Mouse (Mus musculus) v-Abl transformed pro-B cells (cell line): ENCODE measurements around the gene Cap2.

Experiments used
- in situ Hi-C, 2 experiments: fragments of 400-800 bp; cut with MboI; formaldehyde crosslinking; loops; one replicate each; pipeline ENCODE4 v1.15.1; 2025; ENCODE audit not compliant: unreplicated experiment in 2 of 2

Gene Cap2

DNA sequence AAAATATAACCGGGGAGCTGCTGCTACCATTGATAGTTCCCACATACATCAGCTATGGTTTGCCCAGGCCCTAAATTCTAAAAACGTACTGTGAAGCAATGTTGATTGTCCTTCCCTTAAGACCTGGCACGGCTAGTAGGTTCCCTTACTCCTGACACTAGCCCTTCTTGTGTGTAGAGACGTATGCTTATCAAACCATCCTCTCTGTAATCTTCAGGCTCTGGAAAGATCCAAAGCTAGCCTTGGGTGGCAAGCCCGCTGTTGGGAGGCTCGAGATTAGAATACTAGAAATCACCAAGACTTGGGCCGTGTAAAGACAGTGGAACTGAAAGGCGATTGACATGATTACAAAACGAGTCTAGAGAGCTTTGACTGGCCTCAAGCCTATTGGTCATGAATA lies 168.9 kb downstream of the Cap2 start:
- in situ Hi-C loops = loop anchor here (10.0 to 25.0 kb wide), 2 partner anchors 54 to 367 kb away; partner anchors contain the start of genes Kdm1b (in 2 of the 2), Tpmt (in 2 of the 2) and Nup153 (in 1 of the 2)

GRCm38 (mm10) chr13:46674601-46675000 lies 173.0 kb downstream of the Cap2 start:
- in situ Hi-C loops = loop anchor here (10.0 to 25.0 kb wide), 2 partner anchors 50 to 363 kb away; partner anchors contain the start of genes Kdm1b (in 2 of the 2), Tpmt (in 2 of the 2) and Nup153 (in 1 of the 2)

- in situ Hi-C loops = loop anchor here (5.0 to 25.0 kb wide), 3 partner anchors 40 to 715 kb away; partner anchors contain the start of genes Atxn1 (in 1 of the 2) and Nup153 (in 1 of the 2)
Observed at GRCm38 (mm10) chr13:46677721-46678120, 176.1 kb downstream of the Cap2 start.

DNA sequence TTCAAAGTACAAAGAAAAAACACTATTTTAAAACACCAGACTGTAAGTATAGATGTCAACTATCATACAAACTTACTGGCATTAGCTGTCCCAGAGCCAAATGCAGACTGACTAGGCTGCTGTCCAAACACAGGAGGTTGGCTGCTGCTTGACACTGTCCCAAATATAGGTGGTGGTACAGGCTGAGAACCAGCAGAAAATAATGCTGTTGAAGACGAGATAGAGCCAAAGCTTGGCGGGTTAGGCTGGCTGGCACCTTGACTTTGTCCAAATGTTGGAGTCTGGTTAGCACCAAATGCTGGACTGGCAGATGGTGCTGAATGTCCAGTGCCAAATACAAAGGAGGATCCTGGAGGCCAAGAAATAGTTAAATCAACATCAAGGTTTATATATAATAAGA lies 181.3 kb downstream of the Cap2 start:
- in situ Hi-C loops = loop anchor here in 1 of 2 experiments (25.0 kb wide), 1 partner anchor 721 kb away; the partner anchor contains the start of gene Atxn1

DNA sequence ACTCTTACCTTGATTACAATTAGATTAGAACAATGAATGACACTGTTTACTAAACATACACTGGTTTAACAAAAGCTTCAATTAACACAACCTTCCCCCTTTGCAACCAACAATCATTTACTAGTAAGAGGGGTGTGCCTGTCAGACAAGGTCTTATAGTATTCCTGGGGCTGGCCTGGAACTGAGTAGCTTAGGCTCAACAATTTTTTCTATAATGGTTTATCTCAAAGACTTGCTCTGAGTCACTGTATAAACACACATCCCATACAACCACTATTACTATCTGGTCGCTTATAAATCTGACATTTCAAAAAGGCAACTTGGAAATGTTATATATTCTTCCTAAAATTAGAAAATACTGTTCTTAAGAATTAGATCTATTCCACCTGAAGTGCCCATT lies 181.7 kb downstream of the Cap2 start:
- in situ Hi-C loops = loop anchor here in 1 of 2 experiments (25.0 kb wide), 1 partner anchor 721 kb away; the partner anchor contains the start of gene Atxn1

GRCm38 (mm10) chr13:46690559-46691241 lies 189.1 kb downstream of the Cap2 start:
- in situ Hi-C loops = loop anchor here in 1 of 2 experiments (25.0 kb wide), 1 partner anchor 728 kb away; the partner anchor contains the start of gene Atxn1

GRCm38 (mm10) chr13:46695296-46695908 lies 193.8 kb downstream of the Cap2 start:
- in situ Hi-C loops = loop anchor here in 1 of 2 experiments (25.0 kb wide), 1 partner anchor 733 kb away; the partner anchor contains the start of gene Atxn1

GRCm38 (mm10) chr13:46695932-46696331 lies 194.3 kb downstream of the Cap2 start:
- in situ Hi-C loops = loop anchor here in 1 of 2 experiments (25.0 kb wide), 1 partner anchor 734 kb away; the partner anchor contains the start of gene Atxn1

GRCm38 (mm10) chr13:46696788-46697187 lies 195.1 kb downstream of the Cap2 start:
- in situ Hi-C loops = loop anchor here in 1 of 2 experiments (25.0 kb wide), 1 partner anchor 734 kb away; the partner anchor contains the start of gene Atxn1

- in situ Hi-C loops = loop anchor here in 1 of 2 experiments (25.0 kb wide), 1 partner anchor 737 kb away; the partner anchor contains the start of gene Atxn1
Observed at GRCm38 (mm10) chr13:46699372-46699771, 197.7 kb downstream of the Cap2 start.
